Mouse (Mus musculus): ENCODE results near the gene Eea1.

GRCm38 (mm10) chr10:95949410-95949809, 9.0 kb downstream of the Eea1 start:
- no peak for TF ChIP-seq CTCF (IDR thresholded peaks at IDR 0.05; ENCODE audit: low read depth)
- TF ChIP-seq EP300 (IDR thresholded peaks at IDR 0.05; ENCODE audit: low read depth) = no peak

All from liver, postnatal 0 days (tissue).